Mouse (Mus musculus): ENCODE measurements around the gene Col2a1.

Col2a1 gene

DNA sequence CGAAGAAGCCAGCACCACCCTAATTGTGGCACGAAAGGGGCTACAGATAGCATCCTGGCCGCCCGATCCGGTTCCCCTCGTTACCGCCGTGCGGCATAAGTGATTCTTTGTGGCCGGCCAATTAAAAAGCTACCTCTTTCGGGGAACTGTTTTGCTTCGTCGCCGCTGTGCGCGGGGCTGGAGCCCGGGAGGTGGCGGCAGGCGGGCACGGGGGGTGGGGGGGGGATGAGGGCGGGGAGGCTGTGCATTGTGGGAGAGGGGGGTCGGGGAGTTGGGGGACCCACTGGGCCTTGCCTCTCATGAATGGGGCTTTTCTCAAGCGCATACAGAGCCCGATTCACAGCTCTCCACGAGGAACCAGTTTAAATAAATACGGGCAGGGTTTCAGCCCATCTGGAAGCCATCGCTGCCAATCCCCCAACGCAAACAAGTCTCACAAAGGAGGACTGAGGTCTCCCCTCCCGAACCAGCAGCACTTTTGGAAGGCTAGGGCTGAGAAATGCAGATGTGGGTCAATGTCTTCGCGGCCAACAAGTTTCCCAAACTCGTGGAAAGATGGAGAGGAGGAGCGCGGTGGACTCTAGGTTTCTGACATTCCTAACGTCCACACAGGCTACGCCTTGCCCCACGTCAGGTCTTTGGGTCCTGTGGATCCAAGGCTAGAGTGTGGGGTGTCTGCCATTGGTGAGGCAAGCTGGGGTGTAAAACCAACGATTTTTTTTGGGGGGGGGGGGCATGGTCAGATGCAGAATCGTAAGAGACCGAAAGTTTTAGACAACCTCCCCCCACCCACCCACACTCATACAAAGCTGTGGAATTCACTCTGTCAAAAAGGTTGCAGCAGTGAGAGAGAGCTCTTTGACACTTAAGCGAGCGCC is 2.1 kb downstream of the Col2a1 start:
- DNase-seq: no peak

DNA sequence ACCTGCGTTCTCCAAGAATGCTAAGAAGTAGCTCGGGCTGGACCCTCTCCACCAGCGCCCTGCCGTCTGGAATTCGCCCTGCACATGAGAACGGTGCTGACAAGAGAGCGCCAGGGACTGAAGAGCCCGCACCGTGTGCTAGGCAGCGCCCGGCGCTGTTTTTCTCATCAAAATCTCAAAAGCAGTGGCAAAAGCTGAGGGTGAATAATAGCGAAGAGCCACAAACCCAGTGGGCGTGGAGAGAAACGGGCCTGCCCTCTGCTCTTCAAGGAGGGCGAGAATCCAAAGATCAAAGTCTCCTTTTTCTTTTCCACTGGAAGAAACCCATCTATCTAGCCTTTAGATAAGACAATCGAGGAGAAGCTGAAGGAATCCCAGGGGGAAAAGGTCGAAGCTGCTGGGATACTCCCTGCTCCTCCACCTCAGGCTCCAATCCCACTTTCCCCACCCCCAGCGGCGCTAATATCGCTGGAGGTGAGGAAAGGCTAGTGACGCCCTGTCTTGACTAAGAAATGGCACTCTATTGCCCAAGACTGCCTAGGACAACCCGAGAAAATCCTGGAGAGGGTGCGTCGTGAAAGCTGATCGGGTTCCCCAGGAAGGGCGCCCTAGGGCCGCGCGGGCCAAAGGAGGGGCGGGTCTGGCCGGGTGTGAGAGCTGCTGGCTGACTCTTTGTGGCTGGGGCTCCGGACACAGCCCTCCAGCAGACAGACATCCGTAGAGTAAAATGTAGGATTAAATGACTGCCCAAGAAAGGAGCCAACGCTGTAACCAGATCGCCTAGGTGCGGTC is 3.0 kb downstream of the Col2a1 start:
- no peak for DNase-seq

DNA sequence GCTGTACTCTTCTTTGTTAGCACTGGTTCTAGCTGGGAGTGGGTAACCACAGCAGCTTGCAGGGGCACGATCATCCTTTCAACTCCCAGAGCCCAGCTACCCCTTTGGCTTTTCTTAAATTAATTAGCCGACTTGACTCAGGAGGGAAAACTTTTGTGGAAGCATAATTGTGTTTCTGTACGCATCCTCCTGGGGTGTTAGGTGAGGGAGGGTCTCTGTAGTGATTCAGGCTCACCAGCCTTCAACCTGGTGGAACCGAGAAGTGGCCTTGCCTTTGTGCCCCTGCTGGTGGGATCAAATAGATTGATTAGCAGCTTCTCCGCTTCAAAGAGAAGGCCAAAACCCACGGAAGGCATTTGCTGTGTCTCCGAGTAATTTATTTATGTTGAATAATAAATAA is 4.5 kb downstream of the Col2a1 start:
- no peak for DNase-seq

DNA sequence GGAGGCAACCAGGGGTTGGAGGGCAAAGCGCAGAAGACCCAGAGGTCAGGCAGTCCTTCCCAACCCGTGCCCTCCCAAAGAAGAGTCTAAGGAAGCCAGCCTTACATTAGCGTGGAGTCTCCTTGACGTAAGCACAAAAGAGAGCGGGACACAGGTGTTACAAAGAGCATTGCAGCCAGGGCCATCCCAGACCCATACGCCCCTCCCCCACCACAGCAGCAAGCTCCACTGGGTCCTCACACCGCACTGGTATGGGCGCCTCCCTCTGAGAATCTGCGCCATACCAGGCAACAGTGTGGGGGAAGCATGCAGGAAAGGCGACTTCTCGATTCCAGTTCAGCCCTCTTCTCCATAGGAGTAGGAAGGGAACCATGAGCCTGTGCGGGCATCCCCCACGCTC is 4.9 kb downstream of the Col2a1 start:
- no peak for DNase-seq

DNA sequence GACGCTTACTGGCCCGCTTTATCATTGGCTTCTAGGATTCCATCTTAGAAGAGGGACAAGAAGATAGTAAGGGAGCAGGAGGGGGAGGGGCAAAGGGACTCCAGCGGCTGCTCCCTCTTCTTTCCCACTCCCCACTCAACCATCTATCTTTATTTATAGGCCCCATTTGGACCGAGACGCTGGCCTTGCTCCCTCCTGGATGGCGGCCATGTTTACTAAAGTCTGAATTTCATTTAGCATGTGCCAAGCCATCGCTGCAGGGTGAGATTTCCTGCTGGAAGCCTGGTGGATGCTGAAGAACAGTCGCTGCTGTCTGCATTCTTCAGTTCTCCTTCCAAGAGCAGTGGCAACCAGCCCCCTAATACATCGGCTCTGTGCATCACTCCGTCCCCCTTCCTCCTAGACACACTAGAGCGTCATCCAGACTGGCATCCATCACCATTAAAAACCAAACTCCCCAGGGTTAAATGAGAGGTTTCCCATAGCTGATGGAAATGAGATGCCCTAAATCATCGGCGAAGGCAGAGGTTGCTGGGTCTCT is 7.7 kb downstream of the Col2a1 start:
- peak; percentile 20 for DNase-seq

DNA sequence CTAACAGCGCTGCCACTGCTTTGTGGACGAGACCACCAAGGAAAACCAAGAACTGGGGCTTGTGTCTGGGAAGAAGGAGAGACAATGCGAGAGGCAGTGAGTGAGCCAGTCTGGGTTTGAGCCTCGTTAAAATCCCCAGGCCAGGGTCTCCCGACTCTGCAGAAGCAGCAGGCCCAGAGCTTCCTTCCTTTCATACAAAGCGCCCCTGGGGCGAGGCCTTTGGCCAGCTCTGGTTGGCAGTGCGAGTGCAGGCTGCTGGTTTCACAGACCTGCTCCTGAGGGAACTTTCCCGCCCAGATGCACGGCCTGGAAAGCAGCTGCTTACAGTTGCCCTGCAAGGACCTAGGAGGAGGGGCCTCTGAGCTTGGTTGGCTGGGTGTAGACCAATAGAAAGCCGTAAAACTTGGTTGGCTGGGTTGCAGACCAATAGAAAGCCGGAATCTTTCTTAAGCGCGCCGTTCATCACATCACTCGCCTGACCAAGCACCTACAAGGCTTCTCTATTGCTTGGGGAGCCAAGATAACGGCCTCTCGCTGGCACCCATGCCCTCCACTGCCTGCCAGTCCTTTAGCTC is 11.7 kb downstream of the Col2a1 start:
- DNase-seq: peak; percentile 66

DNA sequence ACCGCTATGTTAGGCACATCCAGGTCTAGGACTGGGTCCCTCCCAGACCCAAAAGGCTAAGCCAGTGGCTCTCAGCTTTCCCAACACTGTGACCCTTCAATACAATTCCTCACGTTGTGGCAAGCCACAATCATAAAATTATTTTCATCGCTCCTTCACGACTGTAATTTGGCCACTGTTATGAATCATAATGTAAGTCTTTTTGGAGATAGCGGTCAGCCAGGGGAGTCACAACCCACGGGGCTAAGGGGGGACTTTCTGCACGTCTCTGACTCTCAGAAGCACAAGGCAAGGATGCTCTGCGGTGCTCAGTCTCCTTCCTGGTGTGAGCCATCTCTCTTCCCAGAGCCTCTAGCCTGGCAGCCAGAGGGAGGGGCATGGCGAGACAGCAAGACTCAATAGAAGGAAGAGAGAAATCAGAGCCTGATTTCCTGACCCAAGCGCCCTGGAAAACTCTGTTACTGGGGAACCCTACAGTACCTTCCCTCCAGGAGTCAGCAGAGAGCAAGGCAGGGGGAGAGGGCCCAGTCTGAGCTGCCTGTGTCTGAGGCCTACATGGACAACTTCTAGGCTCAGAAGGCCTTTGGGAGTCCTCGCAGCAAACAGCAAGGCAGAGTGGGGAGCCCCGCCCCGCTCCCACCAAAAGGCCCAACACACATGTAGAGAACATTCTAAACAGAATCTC is 12.3 kb downstream of the Col2a1 start:
- no peak for DNase-seq

DNA sequence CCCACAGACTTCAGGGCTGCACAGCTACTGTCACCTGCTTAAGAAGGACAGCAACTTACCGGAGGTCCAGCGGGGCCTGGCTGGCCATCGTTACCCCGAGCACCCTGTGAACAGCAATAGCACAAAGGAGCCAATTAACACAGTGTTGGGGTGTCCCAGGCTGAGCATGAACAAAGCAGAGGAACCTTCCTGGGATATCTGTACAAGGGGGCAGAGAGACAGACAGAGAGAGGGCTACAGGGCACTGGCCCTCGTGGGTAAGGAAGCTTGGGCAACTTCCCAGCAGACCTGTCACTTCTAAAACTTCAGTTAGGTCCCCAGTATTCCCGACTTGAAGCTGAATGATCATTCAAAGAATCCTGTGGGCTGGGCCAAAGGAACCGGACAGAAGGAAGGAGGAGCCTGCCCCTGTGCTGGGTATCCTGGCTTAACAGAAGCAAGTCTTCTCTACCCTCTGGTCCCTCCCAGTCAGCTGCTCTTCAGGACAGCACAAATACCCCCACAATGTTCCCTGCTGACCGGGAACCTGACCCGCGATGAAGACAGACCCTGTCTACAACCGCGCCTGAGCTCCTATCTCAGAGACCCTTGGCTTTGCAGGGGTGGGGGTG is 13.1 kb downstream of the Col2a1 start:
- DNase-seq: no peak

DNA sequence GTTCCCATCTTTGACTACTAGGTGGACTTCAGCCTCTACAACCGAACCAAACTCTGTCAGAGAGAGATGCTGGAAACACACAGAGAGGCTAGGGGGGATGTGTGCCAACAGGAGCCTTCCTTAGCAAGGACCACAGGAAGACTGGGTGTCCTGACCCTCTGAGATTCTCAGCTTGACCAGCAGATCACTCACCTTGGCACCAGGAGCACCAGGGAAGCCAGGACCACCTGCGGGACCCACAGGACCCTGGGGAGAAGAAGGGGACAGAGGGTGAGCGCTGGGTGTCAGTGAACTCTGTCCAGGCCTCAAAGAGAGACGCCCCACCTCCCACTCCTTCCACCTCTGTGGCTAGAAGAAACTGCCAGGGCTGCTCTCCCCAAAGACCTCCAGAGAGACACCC is 13.8 kb downstream of the Col2a1 start:
- DNase-seq: no peak

DNA sequence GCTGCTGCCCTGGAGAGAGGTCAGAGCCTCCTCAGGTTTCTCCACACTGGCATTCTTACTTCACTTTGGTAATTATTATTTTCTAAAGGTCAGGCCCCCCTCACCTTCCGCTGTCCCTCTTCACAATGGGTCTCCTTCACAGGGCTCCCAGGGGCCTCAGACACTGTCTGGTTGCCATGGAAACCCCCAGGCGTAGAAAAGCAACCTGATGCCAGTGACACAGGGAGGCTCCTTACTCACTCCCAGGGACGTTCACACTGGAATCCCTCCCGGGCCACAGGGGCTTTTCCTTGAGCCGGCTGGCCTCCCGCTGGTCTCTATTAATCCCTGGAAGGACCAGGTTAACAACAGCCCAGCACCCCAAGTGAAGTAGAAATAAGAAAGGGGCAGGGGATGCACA is 14.4 kb downstream of the Col2a1 start:
- no peak for DNase-seq

DNA sequence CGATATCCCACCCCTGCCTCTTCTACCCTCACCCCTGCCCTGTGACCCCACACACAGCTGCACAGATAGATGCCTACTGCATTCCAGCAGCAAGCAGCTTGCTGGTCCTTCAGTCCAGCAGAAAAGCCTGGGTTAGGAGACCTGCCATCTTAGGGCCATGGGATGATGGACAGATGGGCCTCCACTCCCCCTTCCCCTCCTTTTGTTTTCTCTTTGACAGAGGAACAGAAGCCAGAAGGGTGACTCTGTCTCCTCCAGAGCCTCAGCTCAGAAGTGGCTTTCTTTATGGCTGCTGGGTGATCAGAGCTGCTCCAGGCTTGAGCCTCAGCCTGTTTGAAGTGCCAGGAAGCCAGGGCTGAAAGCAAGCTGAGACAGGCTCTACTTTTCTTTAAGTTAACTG is 15.0 kb downstream of the Col2a1 start:
- no peak for DNase-seq

DNA sequence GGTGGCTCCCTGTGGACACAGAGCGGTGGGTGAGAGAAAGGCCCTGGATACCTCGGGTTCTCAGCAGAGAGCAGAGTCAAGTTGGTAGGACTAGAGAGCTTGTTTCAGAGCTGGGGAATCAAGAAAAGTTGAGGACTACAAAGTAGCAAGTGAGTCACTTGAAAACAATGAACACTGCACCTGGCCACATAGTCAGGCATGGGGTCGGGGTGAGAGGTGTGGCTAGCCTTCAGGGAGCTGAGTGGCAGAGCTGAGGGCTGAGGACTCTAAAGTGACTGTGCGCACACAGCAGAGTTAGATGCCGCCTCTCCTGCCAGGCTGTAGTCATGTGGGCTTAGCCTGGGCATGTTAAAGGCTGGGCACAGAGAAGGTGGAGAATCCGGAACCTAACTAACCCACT is 22.9 kb downstream of the Col2a1 start:
- DNase-seq: no peak

DNA sequence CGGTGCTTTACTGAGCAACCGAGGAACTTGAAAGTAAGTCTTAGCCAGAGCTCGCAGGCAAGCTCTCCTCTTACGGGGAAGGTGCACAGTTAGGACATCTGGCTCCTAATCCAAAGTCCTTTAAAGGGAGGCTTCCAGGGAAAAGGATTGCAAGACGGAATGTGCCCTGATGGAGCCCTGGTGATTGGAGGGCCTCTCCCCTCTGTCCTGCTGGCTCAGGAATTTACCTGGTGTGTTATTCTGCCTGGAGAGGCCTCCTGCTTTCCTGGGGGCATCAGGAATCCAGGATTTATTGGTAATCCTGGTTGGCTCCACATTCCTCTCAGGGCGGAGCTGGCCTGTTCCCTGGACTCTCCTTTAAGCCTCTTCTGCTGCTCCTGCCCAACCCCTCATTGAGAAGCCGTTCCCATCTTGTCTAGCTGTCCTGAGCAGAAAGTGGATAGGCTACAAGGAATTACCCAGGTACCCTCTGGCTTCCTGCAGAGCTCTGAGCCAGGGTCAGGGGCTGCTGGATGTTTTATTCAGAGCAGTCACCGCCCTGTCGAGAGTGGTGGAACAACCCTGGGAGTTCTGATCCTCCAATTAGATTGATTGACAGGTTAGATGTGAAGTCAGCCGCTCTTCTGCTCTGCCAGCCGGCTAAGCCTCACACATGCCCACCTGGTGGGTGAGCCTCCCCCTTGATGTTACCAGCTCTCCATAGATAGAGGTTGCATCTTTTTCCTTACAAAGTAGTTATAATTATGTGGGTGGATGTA is 31.1 kb downstream of the Col2a1 start:
- DNase-seq: no peak

DNA sequence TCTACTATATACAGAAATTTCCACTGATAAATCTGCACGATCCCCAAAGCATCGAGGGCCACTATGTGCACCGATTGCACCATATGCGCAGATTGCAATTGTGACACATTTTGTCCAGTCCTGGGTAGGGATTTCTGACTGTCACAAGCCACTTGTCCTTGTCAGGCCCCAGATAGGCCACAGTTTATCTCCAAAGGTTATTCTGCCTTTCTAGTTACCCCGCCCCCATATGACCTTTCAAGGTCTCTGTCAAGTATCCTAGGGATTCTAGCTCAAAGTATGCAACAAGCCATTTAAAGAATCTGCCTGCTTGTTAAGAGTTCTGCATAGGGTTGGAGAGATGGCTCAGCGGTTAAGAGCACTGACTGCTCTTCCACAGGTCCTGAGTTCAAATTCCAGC is 31.9 kb downstream of the Col2a1 start:
- DNase-seq: no peak

DNA sequence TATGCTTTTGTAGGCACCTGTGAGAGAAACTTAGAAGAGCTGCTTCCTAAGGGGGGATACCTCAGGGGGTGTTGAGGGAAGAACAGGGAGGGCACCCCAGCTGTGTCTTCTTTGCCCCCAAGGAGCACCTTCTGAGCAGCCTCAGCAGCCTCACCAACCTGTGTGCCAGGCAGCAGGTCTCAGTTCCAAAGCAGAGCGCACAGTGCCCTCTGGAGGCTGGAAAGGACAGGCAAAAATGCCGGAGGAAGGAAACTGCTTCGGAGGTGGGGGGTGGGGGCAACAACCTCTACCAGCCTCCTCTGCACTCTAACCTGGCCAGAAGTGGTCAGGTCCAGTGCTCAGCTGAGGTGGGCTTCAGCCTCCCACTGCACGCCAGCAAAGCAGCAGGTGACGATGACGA is 34.2 kb downstream of the Col2a1 start:
- DNase-seq: no peak

DNA sequence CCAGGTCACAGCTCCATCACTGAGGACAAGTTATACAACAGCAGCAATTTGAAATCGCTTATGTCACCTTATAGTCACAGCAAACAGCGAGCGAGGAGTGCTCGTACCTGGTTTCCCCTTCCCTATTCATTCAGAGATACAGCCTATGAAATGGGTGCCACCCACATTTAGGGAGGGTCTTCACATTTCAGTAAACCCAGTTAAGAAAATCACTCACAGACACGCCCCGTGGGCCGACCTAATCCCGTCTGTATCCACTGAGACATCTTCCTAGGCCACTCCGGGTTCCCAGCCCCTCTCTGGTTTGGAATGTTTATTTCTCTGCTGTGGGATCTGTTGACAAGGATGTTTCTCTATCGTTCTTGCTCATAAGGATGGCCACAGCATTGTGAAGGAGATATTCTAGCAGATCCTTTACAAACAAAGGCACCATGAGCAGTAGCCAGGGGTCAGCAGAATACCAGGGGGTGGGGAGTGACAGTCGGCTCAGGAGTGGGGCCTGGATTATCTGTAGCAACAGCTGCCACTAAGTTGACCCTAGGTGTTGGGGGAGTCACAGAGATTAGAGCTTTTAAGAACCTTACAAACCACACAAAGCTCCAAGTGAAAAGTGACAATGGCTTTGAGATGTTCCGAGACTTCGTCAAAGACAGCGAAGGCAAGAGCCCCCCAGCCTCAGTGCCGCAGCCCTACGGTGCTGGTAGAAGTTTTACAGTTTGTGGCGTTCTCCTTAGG is 39.0 kb downstream of the Col2a1 start:
- peak; percentile 40 for DNase-seq

DNA sequence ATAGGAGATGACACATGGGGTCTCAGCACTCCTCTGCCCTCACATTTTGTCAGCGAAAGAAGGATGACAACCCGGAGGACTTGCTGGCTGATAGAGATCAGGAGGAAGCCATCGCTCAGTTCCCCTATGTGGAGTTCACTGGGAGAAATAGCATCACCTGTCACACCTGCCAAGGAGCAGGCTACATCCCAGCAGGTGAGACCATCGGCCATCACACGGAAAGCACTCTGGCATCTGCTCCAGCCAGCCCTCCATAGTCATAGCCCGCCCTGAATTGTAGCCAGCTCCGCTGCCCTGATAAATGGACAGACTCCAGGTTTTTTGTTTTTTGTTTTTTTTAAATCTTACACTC is 39.7 kb downstream of the Col2a1 start:
- DNase-seq: peak; percentile 56

DNA sequence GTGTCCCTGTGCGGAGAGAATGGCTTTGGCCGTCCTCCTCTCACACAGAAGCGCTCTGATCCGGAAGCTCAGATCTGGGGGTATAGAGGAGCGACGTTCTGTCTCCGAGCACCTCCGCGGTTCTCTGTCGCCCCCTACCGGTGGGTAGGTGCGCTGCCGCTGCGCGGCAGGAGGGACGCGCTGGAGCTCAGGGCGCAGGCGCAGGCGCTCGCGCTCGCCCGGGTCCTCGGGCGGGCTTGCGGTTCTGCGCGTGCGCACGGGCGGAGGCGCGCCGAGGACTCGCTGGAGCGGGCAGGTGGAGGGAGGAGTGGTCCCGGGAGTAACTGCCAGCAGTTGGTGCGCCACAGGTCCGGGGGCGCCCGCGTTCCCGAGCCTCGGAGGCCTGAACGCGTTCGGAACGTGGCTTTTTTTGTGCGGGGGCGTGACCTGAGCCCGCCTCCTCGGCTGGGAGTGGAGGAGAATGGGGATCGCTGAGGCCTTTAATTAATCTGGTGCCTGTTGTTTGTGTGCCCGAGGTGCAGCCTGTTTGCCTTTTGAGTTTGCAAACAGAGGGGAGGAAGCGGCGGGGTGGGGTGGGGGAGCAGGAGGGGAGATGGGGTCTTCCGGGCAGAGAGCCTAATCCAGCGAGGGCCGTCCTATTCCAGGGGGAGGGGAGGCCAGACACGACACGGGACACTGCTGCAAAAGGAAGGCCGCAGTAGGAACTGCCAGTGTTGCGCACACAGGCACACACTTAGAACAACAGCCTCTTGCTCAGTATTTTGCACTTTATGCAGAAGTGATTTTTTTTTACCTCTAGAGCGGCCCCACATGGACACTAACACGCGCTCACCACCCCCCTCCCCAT is 40.3 kb downstream of the Col2a1 start, which contains the start of gene Tmem106c:
Tmem106c (plus strand) TSS at position 212 of the 847 bp plus-strand sequence.
- DNase-seq: peak; percentile 91

DNA sequence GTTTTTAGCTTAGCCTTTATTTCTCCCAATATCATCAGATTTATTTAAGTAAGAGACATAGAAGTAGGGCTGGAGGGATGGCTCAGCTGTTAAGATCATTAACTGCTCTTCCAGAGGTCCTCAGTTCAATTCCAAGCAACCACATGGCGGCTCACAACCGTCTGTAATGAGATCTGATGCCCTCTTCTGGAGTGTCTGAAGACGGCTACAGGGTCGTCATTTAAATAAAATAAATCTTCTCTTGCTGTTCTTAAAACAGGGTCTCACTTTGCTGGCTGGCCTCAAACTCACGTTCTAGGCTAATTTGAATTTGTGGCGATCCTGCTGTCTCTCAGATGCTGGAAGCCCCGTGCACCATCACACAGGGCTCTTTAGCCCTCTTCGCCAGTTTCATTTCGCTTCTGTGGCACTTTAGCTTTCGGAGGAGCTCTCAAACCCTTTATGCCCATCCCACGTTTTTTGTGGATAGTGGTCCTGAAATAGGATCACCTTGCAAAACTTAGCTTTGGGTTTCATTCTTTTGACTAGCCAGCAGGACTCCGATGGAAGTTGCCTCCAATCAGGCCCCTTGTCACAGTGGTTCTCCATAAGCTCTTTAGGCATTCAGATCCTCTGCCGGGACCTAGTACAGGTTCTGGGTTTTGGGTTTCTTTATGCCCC is 41.0 kb downstream of the Col2a1 start:
- DNase-seq: peak; percentile 39
